Mouse (Mus musculus): Measurements from ENCODE around the gene Klhl10. TPM values are rescaled to one million over a fixed set of nuclear protein-coding genes. Genes with fewer than 3 reads are reported as not detected.

The Klhl10 gene
- polyA plus RNA-seq, 1 experiment from 2014 or later: 0.71 TPM

- no peak overlapping the region for H3K4me2 ChIP-seq (ENCODE audit: low read length)
- H3K27me3 ChIP-seq (replicated peaks; ENCODE audit: control insufficient read depth, insufficient read depth, low read length): no peaks in the 10 kb centered on the region
- H3K4me1 ChIP-seq (ENCODE audit: control insufficient read depth, insufficient read depth, low read length): no peaks in the 10 kb centered on the region
- peaks cover 56% of the 10 kb centered on the region for H3K36me3 ChIP-seq (ENCODE audit: control insufficient read depth, insufficient read depth, low read length)
- no peaks in the 10 kb centered on the region for H3K9me3 ChIP-seq (replicated peaks; ENCODE audit: control insufficient read depth, low read length)
- H3K9ac ChIP-seq (ENCODE audit: low read length): no peak overlapping the region
- DNase-seq (ENCODE audit: low spot score) (no peak), ATAC-seq (no peak)
- H3K27ac ChIP-seq (ENCODE audit: low read depth, low read length): no peak overlapping the region
- WGBS: 95% methylated on average over 5 of the region's 5 CpGs
- no peak overlapping the region for H3K4me3 ChIP-seq (ENCODE audit: low read depth, low read length)
These were observed 9.7 kb upstream of the Klhl10 start for GRCm38 (mm10) chr11:100432002-100432401.

- no peak for DNase-seq (ENCODE audit: low spot score)
- H3K4me1 ChIP-seq (ENCODE audit: control insufficient read depth, insufficient read depth, low read length): peaks cover 7% of the 10 kb centered on the region
- no peak for ATAC-seq
- 79% methylated on average over 9 of the region's 9 CpGs for WGBS
- H3K9ac ChIP-seq (ENCODE audit: low read length): no peak overlapping the region
- H3K27ac ChIP-seq (ENCODE audit: low read depth, low read length): no peak overlapping the region
- H3K27me3 ChIP-seq (replicated peaks; ENCODE audit: control insufficient read depth, insufficient read depth, low read length): no peaks in the 10 kb centered on the region
- no peak overlapping the region for H3K4me3 ChIP-seq (ENCODE audit: low read depth, low read length)
- no peaks in the 10 kb centered on the region for H3K9me3 ChIP-seq (replicated peaks; ENCODE audit: control insufficient read depth, low read length)
- no peak overlapping the region for H3K4me2 ChIP-seq (ENCODE audit: low read length)
- H3K36me3 ChIP-seq (ENCODE audit: control insufficient read depth, insufficient read depth, low read length): peaks cover 53% of the 10 kb centered on the region
These were observed 6.0 kb upstream of the Klhl10 start for GRCm38 (mm10) chr11:100435678-100436246.

DNA sequence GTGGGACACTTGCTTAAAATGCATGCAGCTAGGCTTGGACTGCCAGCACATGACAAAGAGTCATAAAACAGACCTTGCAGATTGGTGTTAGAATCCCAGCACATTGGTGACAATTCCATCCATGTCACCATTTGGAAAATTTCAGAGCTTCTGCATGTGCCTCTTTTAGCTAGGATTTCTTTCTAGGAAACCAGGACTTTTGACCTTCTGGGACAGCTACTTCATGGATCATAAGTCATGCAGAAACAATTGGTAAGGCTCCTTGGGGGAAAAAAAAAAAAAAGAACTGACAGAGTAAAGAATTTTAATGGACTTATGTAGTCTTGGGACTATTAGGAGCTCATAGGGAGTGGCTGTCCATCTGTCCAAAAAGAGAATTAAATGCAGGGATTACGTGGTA is 3.8 kb upstream of the Klhl10 start:
- H3K27me3 ChIP-seq (replicated peaks; ENCODE audit: control insufficient read depth, insufficient read depth, low read length): no peaks in the 10 kb centered on the region
- ATAC-seq (no peak), DNase-seq (ENCODE audit: low spot score) (no peak)
- peaks cover 7% of the 10 kb centered on the region for H3K4me1 ChIP-seq (ENCODE audit: control insufficient read depth, insufficient read depth, low read length)
- no peak overlapping the region for H3K27ac ChIP-seq (ENCODE audit: low read depth, low read length)
- H3K36me3 ChIP-seq (ENCODE audit: control insufficient read depth, insufficient read depth, low read length): peaks cover 44% of the 10 kb centered on the region
- H3K4me3 ChIP-seq (ENCODE audit: low read depth, low read length): no peak overlapping the region
- 88% methylated on average over 1 of the region's 1 CpGs for WGBS
- H3K4me2 ChIP-seq (ENCODE audit: low read length): no peak overlapping the region
- H3K9ac ChIP-seq (ENCODE audit: low read length): no peak overlapping the region
- no peaks in the 10 kb centered on the region for H3K9me3 ChIP-seq (replicated peaks; ENCODE audit: control insufficient read depth, low read length)

DNA sequence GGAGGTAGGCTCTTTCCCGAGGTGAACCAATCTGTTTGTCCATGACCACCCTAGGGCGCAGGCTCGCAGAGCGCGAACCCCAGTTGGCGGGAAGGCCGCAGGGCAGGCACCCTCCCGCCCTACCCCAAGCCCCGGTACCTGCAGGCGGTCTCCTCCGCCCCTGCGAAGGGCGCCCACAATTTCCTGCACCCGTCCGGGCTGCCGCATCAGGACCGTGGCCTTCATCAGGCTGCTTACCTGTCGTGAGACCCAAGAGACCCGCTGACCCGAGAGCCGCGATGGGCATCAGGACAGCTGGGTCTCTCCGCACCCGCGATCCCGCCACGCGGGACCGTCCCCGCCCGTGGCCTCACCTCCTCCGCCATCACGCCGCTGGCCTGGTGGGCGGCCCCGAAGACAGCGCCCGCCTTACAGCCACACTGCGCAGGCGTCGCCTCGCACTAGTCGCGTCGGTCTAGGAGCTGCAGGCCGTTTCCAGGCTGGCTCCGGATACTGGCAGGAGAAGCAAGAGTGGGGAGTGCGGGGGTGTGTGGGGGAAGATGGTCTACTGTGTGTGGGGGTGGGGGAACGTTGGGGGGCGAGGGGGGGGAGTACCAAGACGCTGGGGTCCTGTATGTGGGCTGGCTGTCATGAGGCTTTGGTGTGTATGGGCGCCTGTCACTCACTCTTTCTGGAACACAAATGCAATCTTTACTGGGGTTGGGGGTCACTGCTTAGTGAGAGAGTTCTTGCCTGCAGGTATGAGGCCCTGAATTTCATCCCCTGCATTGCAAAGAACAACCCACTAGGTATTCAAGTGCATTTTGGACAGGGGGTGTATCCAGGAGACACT is 810 bp upstream of the Klhl10 start:
- Histone ChIP-seq H3K4me2 (ENCODE audit: low read length) (peak overlapping the region; percentile 78), H3K9me3 (replicated peaks; ENCODE audit: control insufficient read depth, low read length) (no peaks in the 10 kb centered on the region), H3K27me3 (replicated peaks; ENCODE audit: control insufficient read depth, insufficient read depth, low read length) (no peaks in the 10 kb centered on the region), H3K4me3 (ENCODE audit: low read depth, low read length) (peak overlapping the region; percentile 80), H3K27ac (ENCODE audit: low read depth, low read length) (peak overlapping the region; percentile 30; the same call in 1 of the 2 replicates), H3K36me3 (ENCODE audit: control insufficient read depth, insufficient read depth, low read length) (peaks cover 23% of the 10 kb centered on the region), H3K9ac (ENCODE audit: low read length) (peak overlapping the region; percentile 92), H3K4me1 (ENCODE audit: control insufficient read depth, insufficient read depth, low read length) (peaks cover 7% of the 10 kb centered on the region)
- DNase-seq (ENCODE audit: low spot score): peak; percentile 92
- WGBS: 1% methylated on average over 49 of the region's 52 CpGs
- peak; percentile 99 for ATAC-seq

DNA sequence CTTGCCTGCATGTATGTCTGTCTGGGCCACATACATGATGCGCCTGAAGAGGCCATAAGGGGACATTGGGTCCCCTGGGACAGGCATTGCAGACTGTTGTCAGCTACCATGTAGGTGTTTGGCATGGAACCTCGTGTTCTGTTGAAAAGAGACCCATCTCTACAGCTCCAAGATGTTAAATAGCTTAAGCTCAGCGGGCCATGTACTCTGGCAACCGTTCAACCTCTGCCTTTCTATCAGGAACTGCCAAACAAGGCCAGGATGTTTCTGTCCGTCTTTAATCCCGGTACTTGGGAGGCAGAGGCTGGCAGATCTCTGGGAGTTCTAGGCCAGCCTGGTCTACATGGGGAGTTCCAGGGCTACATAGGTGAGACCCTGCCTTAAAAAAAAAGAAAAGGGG is 908 bp downstream of the Klhl10 start:
- Histone ChIP-seq H3K9me3 (replicated peaks; ENCODE audit: control insufficient read depth, low read length) (no peaks in the 10 kb centered on the region), H3K4me3 (ENCODE audit: low read depth, low read length) (no peak overlapping the region), H3K27me3 (replicated peaks; ENCODE audit: control insufficient read depth, insufficient read depth, low read length) (no peaks in the 10 kb centered on the region), H3K9ac (ENCODE audit: low read length) (no peak overlapping the region), H3K4me1 (ENCODE audit: control insufficient read depth, insufficient read depth, low read length) (peaks cover 7% of the 10 kb centered on the region), H3K4me2 (ENCODE audit: low read length) (no peak overlapping the region), H3K36me3 (ENCODE audit: control insufficient read depth, insufficient read depth, low read length) (peaks cover 7% of the 10 kb centered on the region), H3K27ac (ENCODE audit: low read depth, low read length) (no peak overlapping the region)
- DNase-seq (ENCODE audit: low spot score) (no peak), ATAC-seq (no peak)
- 75% methylated on average over 6 of the region's 6 CpGs for WGBS

- ATAC-seq (no peak), DNase-seq (ENCODE audit: low spot score) (no peak)
- peaks cover 31% of the 10 kb centered on the region; the same call in 1 of the 2 replicates for H3K36me3 ChIP-seq (ENCODE audit: control insufficient read depth, insufficient read depth, low read length)
- no peak overlapping the region for H3K27ac ChIP-seq (ENCODE audit: low read depth, low read length)
- H3K4me3 ChIP-seq (ENCODE audit: low read depth, low read length): no peak overlapping the region
- H3K9me3 ChIP-seq (replicated peaks; ENCODE audit: control insufficient read depth, low read length): no peaks in the 10 kb centered on the region
- WGBS: 85% methylated on average over 4 of the region's 4 CpGs
- H3K27me3 ChIP-seq (replicated peaks; ENCODE audit: control insufficient read depth, insufficient read depth, low read length): no peaks in the 10 kb centered on the region
- no peak overlapping the region for H3K9ac ChIP-seq (ENCODE audit: low read length)
- H3K4me2 ChIP-seq (ENCODE audit: low read length): no peak overlapping the region
- no peaks in the 10 kb centered on the region for H3K4me1 ChIP-seq (ENCODE audit: control insufficient read depth, insufficient read depth, low read length)
These were observed 15.5 kb downstream of the Klhl10 start for GRCm38 (mm10) chr11:100457247-100457646.

- Histone ChIP-seq H3K27me3 (replicated peaks; ENCODE audit: control insufficient read depth, insufficient read depth, low read length) (no peaks in the 10 kb centered on the region), H3K27ac (ENCODE audit: low read depth, low read length) (no peak overlapping the region), H3K9ac (ENCODE audit: low read length) (no peak overlapping the region), H3K36me3 (ENCODE audit: control insufficient read depth, insufficient read depth, low read length) (peaks cover 36% of the 10 kb centered on the region), H3K4me1 (ENCODE audit: control insufficient read depth, insufficient read depth, low read length) (no peaks in the 10 kb centered on the region), H3K4me3 (ENCODE audit: low read depth, low read length) (no peak overlapping the region), H3K4me2 (ENCODE audit: low read length) (no peak overlapping the region), H3K9me3 (replicated peaks; ENCODE audit: control insufficient read depth, low read length) (no peaks in the 10 kb centered on the region)
- 91% methylated on average over 5 of the region's 5 CpGs for WGBS
- no peak for ATAC-seq
- DNase-seq (ENCODE audit: low spot score): no peak
These were observed 16.0 kb downstream of the Klhl10 start for GRCm38 (mm10) chr11:100457711-100458110.

DNA sequence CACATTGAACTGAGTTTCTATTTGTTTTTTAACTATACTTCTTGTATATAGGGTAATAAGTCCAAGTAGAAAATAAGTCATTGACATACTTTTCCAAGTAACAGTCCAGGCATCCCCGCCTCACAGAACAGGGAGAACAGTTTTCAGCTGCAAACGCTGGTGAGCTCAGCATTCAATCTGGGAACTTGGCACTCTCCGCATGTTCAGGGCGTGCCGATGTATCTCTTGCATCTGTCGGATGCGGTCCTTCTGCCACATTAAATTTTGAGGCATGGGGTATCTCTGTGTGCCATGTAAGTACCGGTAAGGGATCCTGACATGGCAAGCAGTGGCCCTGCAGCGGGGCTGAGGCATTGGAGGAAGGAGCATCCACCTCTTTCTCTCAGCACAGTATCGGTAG is 21.0 kb downstream of the Klhl10 start:
- ATAC-seq (no peak), DNase-seq (ENCODE audit: low spot score) (peak; percentile 7)
- H3K4me3 ChIP-seq (ENCODE audit: low read depth, low read length): no peak overlapping the region
- no peak overlapping the region for H3K27ac ChIP-seq (ENCODE audit: low read depth, low read length)
- no peaks in the 10 kb centered on the region for H3K4me1 ChIP-seq (ENCODE audit: control insufficient read depth, insufficient read depth, low read length)
- H3K27me3 ChIP-seq (replicated peaks; ENCODE audit: control insufficient read depth, insufficient read depth, low read length): no peaks in the 10 kb centered on the region
- H3K9me3 ChIP-seq (replicated peaks; ENCODE audit: control insufficient read depth, low read length): no peaks in the 10 kb centered on the region
- H3K4me2 ChIP-seq (ENCODE audit: low read length): no peak overlapping the region
- 88% methylated on average over 10 of the region's 10 CpGs for WGBS
- H3K9ac ChIP-seq (ENCODE audit: low read length): no peak overlapping the region
- peaks cover 41% of the 10 kb centered on the region for H3K36me3 ChIP-seq (ENCODE audit: control insufficient read depth, insufficient read depth, low read length)

GRCm38 (mm10) chr11:100465229-100465792 is 23.6 kb downstream of the Klhl10 start:
- Histone ChIP-seq H3K9ac (ENCODE audit: low read length) (no peak overlapping the region), H3K4me1 (ENCODE audit: control insufficient read depth, insufficient read depth, low read length) (peaks cover 5% of the 10 kb centered on the region), H3K27ac (ENCODE audit: low read depth, low read length) (no peak overlapping the region), H3K4me2 (ENCODE audit: low read length) (no peak overlapping the region), H3K27me3 (replicated peaks; ENCODE audit: control insufficient read depth, insufficient read depth, low read length) (no peaks in the 10 kb centered on the region), H3K9me3 (replicated peaks; ENCODE audit: control insufficient read depth, low read length) (no peaks in the 10 kb centered on the region), H3K4me3 (ENCODE audit: low read depth, low read length) (no peak overlapping the region), H3K36me3 (ENCODE audit: control insufficient read depth, insufficient read depth, low read length) (peaks cover 29% of the 10 kb centered on the region)
- 97% methylated on average over 1 of the region's 1 CpGs for WGBS
- no peak for ATAC-seq
- DNase-seq (ENCODE audit: low spot score): no peak
